Mouse (Mus musculus): ENCODE results near the gene Pla2g4e. TPM values are rescaled to one million over a fixed set of nuclear protein-coding genes. Genes with fewer than 3 reads are reported as not detected.

Pla2g4e gene
- polyA plus RNA-seq, 1 experiment = 0.03 TPM

DNA sequence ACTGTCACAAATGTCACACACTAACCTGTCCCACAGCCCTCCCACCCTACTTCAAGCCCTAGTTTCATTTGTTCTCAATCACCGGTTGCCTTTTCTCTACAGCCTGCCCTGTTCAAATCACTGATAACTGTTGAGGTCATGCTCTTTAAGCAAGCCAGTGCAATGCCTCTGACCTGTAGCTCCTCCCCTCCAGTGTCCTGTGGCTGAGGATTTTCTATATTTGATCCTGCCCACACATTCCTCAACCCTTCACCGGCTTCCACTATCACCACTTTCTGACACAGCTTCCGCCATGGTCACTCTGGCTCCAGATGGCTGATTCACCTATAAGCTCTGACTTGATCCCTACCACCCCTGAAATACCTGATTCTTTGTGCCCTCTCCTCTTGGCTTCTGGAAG is 97.1 kb downstream of the Pla2g4e start:
- TF ChIP-seq CTCF (IDR thresholded peaks at IDR 0.05; ENCODE audit: extremely low read depth, insufficient read length, insufficient replicate concordance, low read depth, low read length) = no peak
- TF ChIP-seq POLR2A (IDR thresholded peaks at IDR 0.05; ENCODE audit: low read depth, low read length) = no peak
- Histone ChIP-seq H3K27ac (ENCODE audit: insufficient read depth, low read depth, low read length) (no peak overlapping the region), H3K36me3 (ENCODE audit: control insufficient read depth, insufficient read depth, low read length) (peaks cover 6% of the 10 kb centered on the region; the same call in 1 of the 2 replicates), H3K27me3 (ENCODE audit: control insufficient read depth, insufficient read depth, low read length) (no peaks in the 10 kb centered on the region), H3K4me3 (ENCODE audit: low read depth, low read length) (no peak overlapping the region), H3K4me1 (ENCODE audit: control insufficient read depth, insufficient read depth, insufficient read length, low read length) (no peaks in the 10 kb centered on the region)
- 65% methylated on average over 3 of the region's 3 CpGs for WGBS

DNA sequence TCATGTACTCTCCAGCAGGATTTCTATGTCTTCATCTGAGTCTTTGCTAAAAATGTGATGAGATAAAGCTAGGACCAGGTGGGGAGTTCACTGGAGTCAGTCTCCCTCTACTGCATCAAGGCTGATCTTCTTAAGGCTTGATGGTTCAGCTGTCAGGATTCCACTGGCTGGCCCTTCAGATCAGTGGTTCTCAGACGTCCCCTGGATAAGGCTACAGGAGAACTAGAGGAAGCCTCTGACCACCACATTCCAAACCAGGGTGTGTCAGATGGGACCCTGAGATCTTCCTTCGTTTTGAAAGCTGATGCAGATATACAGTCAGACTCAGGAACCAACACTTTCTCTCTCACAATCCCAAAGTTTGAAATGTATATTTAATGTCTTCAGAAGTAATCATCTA is 97.8 kb downstream of the Pla2g4e start:
- no peaks in the 10 kb centered on the region for H3K4me1 ChIP-seq (ENCODE audit: control insufficient read depth, insufficient read depth, insufficient read length, low read length)
- no peak overlapping the region for H3K27ac ChIP-seq (ENCODE audit: insufficient read depth, low read depth, low read length)
- no peak overlapping the region for H3K4me3 ChIP-seq (ENCODE audit: low read depth, low read length)
- no peak for TF ChIP-seq POLR2A (IDR thresholded peaks at IDR 0.05; ENCODE audit: low read depth, low read length)
- H3K27me3 ChIP-seq (ENCODE audit: control insufficient read depth, insufficient read depth, low read length) = no peaks in the 10 kb centered on the region
- 55% methylated on average over 2 of the region's 2 CpGs for WGBS
- H3K36me3 ChIP-seq (ENCODE audit: control insufficient read depth, insufficient read depth, low read length) = peaks cover 6% of the 10 kb centered on the region; the same call in 1 of the 2 replicates

DNA sequence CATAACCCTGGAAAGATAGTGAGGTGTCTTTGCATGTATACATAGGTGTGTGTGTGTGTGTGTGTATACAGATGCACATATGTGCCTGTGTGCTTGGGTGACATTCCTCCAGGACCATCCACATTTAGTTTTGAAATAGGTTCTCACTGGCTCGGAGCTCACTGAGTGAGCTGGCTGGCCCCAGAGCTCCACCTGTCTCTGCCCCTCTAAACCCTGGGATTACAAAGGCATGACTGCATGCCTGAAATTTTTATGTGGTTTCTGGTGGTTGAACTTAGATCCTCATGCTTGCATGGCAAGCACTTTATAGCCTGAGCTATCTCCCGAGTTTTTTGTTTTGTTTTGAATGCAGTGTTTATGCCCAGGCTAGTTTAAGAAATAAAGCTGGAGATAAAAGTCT is 98.6 kb downstream of the Pla2g4e start:
- H3K36me3 ChIP-seq (ENCODE audit: control insufficient read depth, insufficient read depth, low read length) = peaks cover 8% of the 10 kb centered on the region; the same call in 1 of the 2 replicates
- WGBS = 62% methylated on average over 2 of the region's 2 CpGs
- H3K4me3 ChIP-seq (ENCODE audit: low read depth, low read length) = no peak overlapping the region
- no peaks in the 10 kb centered on the region for H3K4me1 ChIP-seq (ENCODE audit: control insufficient read depth, insufficient read depth, insufficient read length, low read length)
- TF ChIP-seq CTCF (IDR thresholded peaks at IDR 0.05; ENCODE audit: extremely low read depth, insufficient read length, insufficient replicate concordance, low read depth, low read length) = no peak
- TF ChIP-seq POLR2A (IDR thresholded peaks at IDR 0.05; ENCODE audit: low read depth, low read length) = no peak
- no peak overlapping the region for H3K27ac ChIP-seq (ENCODE audit: insufficient read depth, low read depth, low read length)
- no peaks in the 10 kb centered on the region for H3K27me3 ChIP-seq (ENCODE audit: control insufficient read depth, insufficient read depth, low read length)

DNA sequence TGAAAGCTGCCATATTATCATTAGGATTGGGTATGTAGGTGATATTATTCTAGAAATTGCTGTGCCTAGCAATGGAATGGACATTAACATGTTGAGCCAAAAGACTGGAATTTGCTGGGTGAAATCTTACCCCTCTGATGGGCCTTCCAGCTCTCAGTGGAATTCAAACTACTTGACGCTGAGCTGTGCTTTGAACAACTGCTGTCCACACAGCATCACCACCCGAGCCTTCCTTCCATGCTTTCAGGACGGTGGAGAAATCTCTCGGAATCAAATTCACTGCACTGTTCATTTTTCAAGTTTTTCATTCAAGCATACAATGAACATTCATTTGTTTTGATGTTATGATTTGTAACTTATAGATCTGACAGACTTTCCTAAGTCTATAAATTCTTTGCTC is 100.7 kb downstream of the Pla2g4e start:
- Histone ChIP-seq H3K36me3 (ENCODE audit: control insufficient read depth, insufficient read depth, low read length) (peaks cover 8% of the 10 kb centered on the region), H3K27me3 (ENCODE audit: control insufficient read depth, insufficient read depth, low read length) (no peaks in the 10 kb centered on the region), H3K27ac (ENCODE audit: insufficient read depth, low read depth, low read length) (no peak overlapping the region), H3K4me1 (ENCODE audit: control insufficient read depth, insufficient read depth, insufficient read length, low read length) (no peaks in the 10 kb centered on the region; the same call in 1 of the 2 replicates), H3K4me3 (ENCODE audit: low read depth, low read length) (no peak overlapping the region)
- TF ChIP-seq POLR2A (IDR thresholded peaks at IDR 0.05; ENCODE audit: low read depth, low read length) (no peak), CTCF (IDR thresholded peaks at IDR 0.05; ENCODE audit: extremely low read depth, insufficient read length, insufficient replicate concordance, low read depth, low read length) (no peak)
- WGBS = 94% methylated on average over 4 of the region's 4 CpGs

DNA sequence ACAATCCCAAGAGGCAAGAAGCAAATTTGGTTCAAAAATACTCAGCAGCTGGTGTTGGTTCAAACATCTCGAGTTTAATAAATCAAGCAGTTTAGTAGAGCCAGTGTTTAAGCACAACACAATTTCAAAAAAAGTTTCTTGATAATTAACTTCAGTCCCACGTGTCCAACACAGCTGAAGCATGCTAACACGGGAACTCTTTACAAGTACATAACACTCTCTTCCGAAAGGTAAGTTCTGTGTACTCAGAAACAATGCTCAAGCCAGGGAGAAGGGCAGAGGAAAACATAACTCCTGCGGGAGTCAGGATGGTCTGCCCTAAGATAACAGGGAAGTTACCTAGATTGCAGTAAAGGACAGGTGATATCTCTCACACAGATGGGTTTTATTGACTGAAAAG is 102.8 kb downstream of the Pla2g4e start:
- Histone ChIP-seq H3K36me3 (ENCODE audit: control insufficient read depth, insufficient read depth, low read length) (peaks cover 6% of the 10 kb centered on the region), H3K4me1 (ENCODE audit: control insufficient read depth, insufficient read depth, insufficient read length, low read length) (peaks cover 3% of the 10 kb centered on the region; the same call in 1 of the 2 replicates), H3K27me3 (ENCODE audit: control insufficient read depth, insufficient read depth, low read length) (no peaks in the 10 kb centered on the region), H3K27ac (ENCODE audit: insufficient read depth, low read depth, low read length) (no peak overlapping the region), H3K4me3 (ENCODE audit: low read depth, low read length) (no peak overlapping the region)
- WGBS = 67% methylated on average over 5 of the region's 5 CpGs
- TF ChIP-seq CTCF (IDR thresholded peaks at IDR 0.05; ENCODE audit: extremely low read depth, insufficient read length, insufficient replicate concordance, low read depth, low read length) (no peak), POLR2A (IDR thresholded peaks at IDR 0.05; ENCODE audit: low read depth, low read length) (no peak)

DNA sequence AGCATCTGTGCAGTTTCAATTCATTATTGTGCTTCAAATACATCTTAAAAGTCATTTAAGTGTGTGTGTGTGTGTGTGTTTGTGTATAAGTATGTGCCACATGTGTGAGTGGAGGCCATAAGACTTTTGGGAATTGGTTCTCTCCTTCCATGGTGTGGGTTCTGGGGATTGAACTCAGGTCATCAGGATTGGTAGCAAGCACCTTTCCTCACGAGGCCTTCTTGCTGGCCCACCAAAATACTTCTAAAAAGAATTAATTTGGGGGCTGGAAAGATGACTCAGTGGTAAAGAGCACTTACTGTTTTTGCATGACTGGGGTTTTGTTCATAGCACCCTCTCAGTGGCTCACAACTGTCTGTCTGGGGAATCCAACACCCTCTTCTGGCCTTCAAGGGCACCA is 103.5 kb downstream of the Pla2g4e start:
- no peak overlapping the region for H3K27ac ChIP-seq (ENCODE audit: insufficient read depth, low read depth, low read length)
- WGBS = 94% methylated on average over 1 of the region's 1 CpGs
- H3K36me3 ChIP-seq (ENCODE audit: control insufficient read depth, insufficient read depth, low read length) = peaks cover 3% of the 10 kb centered on the region
- H3K4me1 ChIP-seq (ENCODE audit: control insufficient read depth, insufficient read depth, insufficient read length, low read length) = peaks cover 5% of the 10 kb centered on the region; the same call in 1 of the 2 replicates
- no peak overlapping the region for H3K4me3 ChIP-seq (ENCODE audit: low read depth, low read length)
- TF ChIP-seq POLR2A (IDR thresholded peaks at IDR 0.05; ENCODE audit: low read depth, low read length) = no peak
- TF ChIP-seq CTCF (IDR thresholded peaks at IDR 0.05; ENCODE audit: extremely low read depth, insufficient read length, insufficient replicate concordance, low read depth, low read length) = no peak
- no peaks in the 10 kb centered on the region for H3K27me3 ChIP-seq (ENCODE audit: control insufficient read depth, insufficient read depth, low read length)

DNA sequence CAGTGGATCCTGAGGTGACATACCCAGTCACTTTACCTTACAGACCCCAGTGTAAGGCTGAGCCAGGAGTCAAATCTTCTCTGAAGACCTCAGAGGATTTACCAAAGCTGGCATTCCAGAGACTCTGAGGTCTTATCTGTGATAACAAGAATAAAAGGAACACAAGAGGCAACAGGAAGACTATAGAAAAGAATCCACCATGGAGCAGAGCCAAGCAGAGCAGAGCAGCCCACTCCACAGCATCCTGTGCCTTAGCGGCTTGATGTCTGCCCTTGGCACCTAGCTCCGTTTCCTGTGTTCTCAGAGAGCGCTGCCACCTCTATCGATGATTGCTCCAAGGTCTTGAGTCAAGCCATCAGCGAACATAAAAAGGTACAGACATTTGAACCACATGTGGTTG is 104.8 kb downstream of the Pla2g4e start:
- 89% methylated on average over 5 of the region's 5 CpGs for WGBS
- Histone ChIP-seq H3K4me3 (ENCODE audit: low read depth, low read length) (no peak overlapping the region), H3K4me1 (ENCODE audit: control insufficient read depth, insufficient read depth, insufficient read length, low read length) (peaks cover 6% of the 10 kb centered on the region; the same call in 1 of the 2 replicates), H3K27ac (ENCODE audit: insufficient read depth, low read depth, low read length) (no peak overlapping the region), H3K36me3 (ENCODE audit: control insufficient read depth, insufficient read depth, low read length) (peaks cover 7% of the 10 kb centered on the region), H3K27me3 (ENCODE audit: control insufficient read depth, insufficient read depth, low read length) (no peaks in the 10 kb centered on the region)
- TF ChIP-seq POLR2A (IDR thresholded peaks at IDR 0.05; ENCODE audit: low read depth, low read length) = no peak
- no peak for TF ChIP-seq CTCF (IDR thresholded peaks at IDR 0.05; ENCODE audit: extremely low read depth, insufficient read length, insufficient replicate concordance, low read depth, low read length)

DNA sequence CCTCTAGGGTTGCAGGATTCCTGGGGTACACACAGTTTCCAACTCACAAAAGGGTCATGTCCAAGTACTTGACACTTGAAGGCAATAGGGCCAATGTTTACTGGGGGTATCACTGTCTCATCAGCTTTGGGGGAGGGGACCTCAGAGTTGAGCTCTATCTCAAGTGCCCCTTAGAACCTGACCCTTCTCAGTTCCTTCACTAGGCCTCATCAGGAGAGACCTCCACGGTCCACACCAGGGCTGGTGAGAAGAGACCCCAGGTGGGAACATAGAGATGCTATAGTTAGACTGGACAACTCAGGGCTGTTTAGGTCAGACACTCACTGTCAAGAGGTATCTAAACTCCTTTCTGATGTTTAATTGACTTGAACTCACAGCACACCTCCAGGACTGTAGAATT is 106.0 kb downstream of the Pla2g4e start:
- WGBS = 94% methylated on average over 1 of the region's 1 CpGs
- Histone ChIP-seq H3K4me1 (ENCODE audit: control insufficient read depth, insufficient read depth, insufficient read length, low read length) (peaks cover 7% of the 10 kb centered on the region; the same call in 1 of the 2 replicates), H3K4me3 (ENCODE audit: low read depth, low read length) (no peak overlapping the region), H3K27me3 (ENCODE audit: control insufficient read depth, insufficient read depth, low read length) (no peaks in the 10 kb centered on the region), H3K27ac (ENCODE audit: insufficient read depth, low read depth, low read length) (no peak overlapping the region), H3K36me3 (ENCODE audit: control insufficient read depth, insufficient read depth, low read length) (peaks cover 5% of the 10 kb centered on the region)
- TF ChIP-seq CTCF (IDR thresholded peaks at IDR 0.05; ENCODE audit: extremely low read depth, insufficient read length, insufficient replicate concordance, low read depth, low read length) (no peak), POLR2A (IDR thresholded peaks at IDR 0.05; ENCODE audit: low read depth, low read length) (no peak)
